Mouse (Mus musculus) WW6 (cell line): ENCODE data around the gene Fdx1.

Source experiments
- DNase-seq: peaks from one replicate; pipeline ENCODE4 v3.0.0-alpha.2; 2013; ENCODE audit warnings: low read depth, low spot score

Gene Fdx1

DNA sequence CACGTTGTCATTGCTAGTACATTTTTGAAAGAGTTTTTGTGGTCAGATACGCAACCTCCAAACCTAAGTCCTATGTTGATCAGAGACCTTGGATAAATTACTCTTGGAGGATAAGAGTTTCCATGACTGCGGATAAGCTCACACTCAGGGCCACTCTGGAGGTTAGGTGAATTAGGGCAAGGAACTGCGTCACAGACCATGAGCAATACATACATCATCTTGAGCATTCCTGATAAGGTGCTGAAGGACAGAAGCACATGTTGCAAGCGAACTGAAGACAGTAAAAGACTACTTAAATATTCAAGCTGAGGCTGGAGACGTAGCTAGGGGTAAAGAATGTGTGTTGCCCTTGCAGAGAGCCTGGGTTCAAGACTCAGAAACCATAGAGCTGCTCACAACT, 754 bp upstream of the Fdx1 start:
- no peak for DNase-seq

DNA sequence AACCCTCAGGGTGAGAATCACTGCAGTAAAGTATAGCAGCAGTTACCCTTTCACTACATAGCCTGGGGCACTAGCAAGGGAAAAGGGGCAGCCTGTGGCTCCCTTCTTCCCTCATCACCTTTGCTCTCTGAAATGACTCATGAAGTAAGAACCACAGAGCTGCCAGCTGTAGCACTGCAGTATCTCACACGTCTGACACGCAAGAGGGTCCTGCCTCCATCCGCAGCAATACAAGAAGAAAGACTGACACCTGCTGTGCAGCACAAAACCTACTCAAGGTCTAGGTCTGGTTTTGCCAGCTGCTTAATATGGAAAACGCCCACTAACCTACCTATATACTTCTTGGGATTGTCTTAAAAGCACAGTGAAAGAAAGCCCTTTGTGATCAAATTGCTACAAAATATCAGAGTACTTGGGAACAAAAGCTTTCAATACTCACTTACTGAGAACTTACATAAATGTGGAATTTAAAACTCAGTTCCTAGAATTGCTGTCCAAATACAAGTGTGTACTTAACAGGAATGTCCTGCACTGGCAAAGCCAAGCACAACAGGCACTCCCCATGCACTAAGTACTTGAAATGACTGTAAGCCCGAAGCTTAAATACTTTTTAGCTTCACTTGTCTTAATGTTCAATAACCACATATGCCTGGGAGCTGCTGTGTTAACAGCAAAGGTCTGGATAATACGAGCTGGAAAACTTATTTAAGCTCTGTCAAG, 2.0 kb downstream of the Fdx1 start:
- no peak for DNase-seq

DNA sequence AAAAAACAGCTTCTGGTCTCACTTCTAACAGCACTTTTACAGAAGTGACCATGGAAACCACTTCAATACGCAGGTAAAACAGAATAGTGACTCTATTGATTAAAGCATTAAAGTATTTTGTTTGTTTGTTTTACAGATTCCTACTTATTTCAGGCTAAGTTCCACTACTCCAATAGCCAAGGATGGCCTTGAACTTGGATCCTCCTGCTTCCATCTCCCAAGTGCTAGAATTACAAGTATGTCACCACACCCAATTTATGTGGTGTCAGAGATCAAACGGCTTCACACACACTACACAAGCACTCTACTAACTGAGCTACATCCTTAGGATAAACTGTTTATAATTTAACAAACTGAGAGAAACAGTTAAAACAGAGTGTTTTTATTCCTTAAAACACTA, 3.0 kb downstream of the Fdx1 start:
- DNase-seq, result no peak

DNA sequence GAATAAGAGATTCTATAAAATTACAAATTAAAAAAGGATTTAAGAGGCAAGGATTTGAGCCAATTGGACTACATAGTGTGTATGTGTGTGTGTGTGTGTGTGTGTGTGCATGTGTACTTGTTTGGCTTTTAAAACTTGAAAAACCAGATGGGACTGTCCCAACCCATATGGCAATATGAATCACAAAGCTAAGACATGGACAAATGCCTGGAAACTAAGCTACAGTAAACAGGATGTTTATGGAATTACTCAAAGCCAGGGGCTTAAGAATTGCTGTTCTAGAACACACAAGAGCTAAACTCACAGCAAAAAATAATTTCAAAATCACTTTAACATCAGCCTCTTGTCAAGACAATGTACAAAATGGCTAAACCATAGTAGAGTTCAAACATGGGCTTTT, 4.4 kb downstream of the Fdx1 start:
- no peak for DNase-seq

DNA sequence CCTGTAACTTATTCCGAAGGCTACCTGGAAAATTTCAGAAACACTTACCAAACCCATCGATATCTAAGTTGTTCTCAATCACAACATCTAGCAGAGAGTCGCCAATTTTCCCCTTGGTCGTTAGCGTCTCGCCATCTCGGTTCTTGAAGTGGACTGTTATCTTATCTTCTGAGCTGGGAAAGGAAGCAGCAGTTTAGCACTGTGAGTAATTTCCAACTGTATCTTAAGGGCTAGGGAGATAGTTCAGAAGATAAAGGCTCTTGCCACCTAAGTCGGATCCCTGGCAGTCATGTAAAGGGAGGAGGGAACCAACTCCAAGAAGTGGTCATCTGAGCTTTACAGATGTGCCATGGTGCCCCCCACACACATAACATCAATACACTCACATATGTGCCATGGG, 6.3 kb downstream of the Fdx1 start:
- no peak for DNase-seq

DNA sequence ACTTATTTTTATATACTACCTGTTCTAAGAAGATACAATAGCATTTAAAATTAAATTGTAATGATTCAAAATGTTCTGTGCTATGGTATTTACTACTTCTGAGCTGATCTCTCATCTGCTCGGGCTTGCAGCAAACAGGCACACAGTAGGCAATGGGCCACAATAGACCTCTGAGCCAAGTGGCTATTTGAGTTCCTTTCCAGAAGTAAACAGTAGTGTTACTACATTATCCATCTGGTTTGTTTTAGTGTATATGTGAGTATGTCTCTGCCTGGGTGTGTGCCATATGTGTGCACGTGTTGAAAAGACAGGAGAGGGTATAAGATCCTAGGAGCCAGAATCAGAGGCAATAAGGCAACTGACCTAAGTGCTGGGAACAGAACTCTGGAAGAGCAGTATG, 6.9 kb downstream of the Fdx1 start:
- no peak for DNase-seq

DNA sequence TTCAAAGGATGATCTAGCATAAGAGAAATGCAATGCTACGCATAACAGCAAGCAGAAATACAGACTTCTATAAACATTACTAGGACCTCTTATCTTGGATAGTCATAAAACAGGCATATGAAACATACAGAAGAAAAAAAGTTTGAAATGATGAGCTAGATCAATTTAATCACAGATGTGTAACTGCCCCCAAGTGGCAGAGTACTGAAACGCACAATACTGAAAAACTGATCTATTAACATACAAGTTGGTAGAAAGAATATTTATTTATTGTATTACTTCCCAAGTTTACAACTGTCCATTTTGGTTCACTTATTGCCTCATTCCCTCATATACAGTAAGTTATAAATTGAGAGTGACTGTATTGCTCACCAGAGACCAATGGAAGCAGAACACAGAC, 12.0 kb downstream of the Fdx1 start:
- no peak for DNase-seq

DNA sequence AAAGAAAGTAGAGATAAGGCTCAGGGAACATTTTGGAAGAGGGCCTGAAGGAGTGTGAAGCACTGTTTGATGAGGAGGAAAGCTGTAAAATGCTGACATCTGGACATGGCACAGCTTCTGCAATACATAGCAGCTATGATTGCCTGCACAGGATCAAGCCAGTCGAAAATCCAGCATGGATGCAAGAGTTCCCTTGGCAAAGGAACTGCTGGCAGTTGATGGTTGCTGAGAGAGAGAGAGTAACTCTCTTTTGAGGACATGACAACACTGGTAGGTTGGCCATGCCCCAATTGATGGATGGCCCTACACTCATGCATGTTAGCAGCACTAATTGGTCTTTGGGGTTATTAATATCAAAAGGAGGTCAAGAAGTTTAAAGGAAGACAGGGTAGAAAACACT, 12.7 kb downstream of the Fdx1 start:
- DNase-seq, result no peak

DNA sequence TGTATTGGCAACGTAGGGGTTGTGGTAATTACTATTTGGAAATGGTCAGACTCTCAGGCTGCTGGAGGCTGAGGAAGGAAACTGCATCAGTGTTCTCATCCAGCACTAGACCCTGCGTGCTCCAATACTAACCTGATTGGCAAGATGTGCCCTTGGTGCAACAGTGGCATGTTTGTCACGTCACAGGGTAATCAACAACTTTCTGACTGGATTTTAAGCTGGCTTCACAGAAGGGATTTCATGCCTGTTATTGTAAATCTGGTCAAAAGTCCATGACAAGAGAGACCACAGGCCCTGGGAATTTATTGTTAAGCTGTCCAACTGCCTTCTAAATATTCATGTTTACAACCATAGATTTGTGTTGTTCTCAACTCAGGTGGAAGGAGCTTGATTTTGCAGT, 13.1 kb downstream of the Fdx1 start:
- no peak for DNase-seq

DNA sequence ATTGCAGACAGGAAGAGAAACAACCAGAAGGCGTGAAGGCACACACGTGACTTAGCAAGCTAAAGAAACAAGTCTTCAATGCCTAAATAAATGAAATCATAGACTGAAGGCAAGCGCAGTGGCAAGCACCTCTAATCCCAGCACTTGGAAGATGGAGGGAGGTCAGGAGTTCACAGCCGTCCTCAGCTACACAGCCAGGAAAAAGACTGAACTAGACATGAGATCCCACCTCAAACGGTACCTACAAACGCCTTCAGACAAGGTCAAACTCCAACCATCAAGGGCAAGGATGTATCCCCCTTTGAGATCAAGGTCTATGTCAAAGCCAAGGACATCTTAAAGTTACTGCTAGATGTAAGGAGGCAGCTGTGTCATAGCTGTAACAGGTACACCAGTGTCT, 19.4 kb downstream of the Fdx1 start:
- no peak for DNase-seq

DNA sequence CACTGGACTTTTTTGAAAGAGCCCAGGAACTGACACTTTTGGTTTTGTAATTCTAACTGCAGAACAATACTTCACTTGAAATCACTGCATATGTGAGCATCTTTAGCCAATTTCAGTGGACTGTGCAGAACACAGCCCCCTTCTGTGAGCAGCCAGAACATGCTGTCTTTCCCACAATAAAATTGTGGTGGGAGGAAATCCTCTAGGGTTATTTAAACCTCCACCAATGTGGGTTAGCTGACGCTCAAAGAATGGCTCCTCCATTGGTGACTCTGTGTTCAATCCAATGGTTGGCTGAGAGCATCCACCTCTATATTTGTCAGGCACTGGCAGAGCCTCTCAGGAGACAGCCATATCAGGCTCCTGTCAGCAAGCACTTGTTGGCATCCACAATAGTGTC, 28.7 kb downstream of the Fdx1 start:
- DNase-seq, result no peak

DNA sequence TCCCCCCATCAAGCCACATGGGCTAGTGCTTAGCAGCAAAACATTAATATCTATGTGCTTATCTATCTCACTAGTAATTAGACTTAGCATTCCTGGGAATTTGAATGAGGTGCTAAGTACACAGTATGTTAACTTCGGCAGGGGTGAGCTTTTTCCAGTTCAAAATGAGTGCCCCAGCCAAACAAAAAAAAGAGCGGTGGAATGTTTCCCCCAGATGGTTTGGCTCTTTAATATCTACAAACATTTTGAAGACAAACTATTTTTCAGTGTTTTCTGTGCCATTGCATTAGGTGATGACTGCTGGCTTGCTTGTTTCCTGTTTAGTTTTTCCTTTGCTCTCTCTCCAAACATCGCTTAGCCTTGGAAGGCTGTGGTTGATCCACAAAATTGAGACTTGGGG, 31.4 kb downstream of the Fdx1 start:
- DNase-seq, result no peak

DNA sequence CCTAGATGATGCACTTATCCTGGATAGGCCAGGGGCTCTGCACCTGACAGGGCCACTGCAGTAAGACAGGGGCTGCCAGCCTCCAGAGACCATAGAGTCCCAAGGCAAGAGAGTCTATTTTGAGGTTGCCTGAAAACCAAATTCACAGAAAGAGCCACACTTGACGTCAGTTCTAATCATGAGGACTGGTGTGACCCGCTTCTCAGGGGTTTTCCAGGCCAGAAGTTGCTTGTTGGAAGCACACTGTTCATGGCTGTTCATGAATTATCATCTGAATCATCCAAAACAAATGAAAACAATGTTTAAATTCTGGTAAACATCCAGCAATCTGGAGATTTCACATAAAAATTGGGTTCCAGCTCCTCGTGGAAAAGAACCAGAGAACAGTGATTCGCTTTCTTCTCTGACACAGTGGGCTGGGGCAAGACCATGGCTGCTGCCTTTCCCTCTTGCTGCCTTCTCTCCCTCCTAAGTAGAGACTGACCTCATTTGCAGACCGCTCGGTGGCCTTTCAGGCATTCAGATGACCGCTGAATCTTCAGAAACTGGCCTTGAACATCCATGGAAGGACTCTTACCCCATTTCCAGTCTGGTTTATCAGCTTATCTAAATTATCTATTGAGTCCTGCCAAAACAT, 32.2 kb downstream of the Fdx1 start:
- DNase-seq, result no peak

DNA sequence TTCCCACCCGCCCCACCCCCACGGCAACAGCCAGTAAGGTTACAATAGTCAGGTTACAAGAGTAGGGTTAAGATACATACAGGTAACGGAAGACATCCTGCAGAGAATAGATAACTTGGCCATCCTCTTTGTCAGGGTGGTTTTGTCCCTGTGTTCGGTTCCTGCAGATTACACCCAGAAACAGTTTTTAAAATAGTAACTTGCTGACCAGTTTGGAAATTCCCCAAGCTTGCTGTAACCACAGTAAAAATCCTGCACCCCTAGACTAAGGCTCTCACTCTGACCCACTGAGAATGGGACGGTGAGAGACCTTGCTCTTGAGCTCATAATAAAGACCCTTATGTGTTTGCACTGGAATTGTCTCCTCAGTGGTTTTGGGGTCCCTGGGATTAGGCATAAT, 33.4 kb downstream of the Fdx1 start:
- DNase-seq, result no peak

DNA sequence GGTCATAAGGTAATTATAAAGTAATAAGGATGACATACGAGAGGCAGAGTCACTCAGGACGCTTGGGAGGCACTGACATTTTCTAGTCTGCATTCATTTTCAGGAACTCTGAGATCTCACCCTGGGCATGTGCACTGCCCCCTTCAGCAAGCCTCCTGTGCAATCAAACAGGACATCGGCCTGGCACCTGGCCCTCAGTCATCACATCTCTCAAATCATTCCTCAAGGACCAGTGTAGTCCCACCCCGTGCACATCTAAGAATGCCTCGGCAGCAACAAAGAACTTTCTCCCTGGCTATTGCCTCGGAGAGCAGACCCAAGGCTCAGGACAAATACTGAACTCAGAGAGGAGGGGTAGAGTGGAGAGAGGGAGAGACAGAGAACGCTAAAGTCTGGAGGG, 34.7 kb downstream of the Fdx1 start:
- DNase-seq, result no peak

DNA sequence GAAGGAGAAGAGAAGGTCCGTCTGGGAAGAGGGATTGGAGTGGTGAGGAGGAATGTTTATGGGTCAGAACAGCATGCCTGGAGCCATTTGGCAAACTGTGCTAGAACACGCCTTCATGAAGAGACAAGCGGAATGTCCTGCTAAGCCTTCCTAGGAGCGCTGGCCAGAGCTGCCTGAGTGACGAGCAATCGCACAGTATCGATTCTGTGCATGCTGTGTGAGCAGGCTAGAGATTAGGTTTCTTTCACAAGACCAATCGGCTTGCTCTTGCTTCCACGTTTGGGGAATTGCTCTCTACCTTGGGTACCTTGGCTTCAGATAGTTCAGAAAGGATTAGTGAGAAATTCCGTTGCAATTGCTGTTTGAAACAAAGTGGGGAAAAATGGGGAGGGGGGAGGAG, 35.2 kb downstream of the Fdx1 start:
- no peak for DNase-seq

DNA sequence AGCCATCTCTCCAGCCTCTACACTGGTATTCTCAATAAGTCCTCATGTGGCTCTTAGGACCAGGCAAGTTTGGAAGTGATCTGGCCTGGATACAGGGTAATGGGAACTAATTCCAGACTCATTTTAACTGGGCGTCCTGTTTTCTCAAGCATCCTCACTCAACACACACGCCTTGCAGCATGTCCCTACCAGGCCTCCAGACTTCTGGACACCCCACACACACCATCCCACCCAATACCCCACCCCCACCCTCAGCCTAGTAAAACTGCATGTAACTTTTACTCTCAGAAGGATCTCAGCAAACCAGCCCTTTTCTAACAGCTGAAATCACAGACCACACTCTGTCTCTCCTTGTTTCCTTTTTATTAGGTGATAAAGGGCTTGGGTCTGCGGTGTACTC, 35.7 kb downstream of the Fdx1 start:
- DNase-seq, result no peak

DNA sequence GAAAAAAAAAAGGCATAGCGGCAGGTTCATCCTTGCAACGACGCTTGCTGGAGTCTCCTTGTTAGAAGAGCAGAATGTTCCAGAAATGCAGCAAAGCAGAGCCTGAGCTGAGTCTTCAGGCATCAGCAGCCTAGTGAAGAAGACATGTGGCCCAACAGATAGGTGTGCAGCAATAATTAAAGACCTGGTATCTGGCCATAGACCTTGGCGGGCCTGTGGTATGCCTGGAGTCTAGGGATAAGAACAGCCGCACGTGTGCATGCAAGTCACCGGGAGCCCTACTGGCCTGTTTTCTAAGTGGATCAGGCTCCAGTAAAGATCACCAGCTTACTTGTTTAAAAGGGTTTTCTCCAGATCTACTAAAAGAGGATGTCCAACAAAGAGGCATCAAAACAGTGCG, 36.7 kb downstream of the Fdx1 start:
- DNase-seq, result no peak

DNA sequence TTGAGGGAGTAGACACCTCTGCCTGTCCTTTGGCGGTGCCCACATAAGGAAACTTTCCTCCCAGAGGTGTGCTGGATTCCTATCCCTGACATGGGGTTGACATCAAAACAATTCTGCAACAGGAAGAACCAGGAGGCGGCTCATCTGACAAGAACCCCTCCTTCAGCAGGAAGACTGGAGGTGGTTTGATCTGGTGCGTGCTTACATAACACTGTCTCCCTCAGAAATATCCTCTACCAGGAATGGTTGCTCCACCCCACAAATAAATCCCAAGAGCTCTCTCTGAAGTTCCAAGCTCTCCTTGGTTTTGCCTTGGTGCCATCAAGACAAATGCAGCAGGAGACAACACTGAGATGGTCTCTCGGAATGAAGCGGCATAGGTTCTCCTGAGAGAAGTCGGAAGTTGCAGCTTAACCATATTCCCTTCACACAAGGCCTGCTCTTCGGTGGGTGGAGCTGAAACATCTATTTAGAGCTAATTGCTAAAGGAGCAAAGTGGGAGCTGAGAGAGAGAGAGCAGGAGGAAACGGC, 38.7 kb downstream of the Fdx1 start:
- no peak for DNase-seq

DNA sequence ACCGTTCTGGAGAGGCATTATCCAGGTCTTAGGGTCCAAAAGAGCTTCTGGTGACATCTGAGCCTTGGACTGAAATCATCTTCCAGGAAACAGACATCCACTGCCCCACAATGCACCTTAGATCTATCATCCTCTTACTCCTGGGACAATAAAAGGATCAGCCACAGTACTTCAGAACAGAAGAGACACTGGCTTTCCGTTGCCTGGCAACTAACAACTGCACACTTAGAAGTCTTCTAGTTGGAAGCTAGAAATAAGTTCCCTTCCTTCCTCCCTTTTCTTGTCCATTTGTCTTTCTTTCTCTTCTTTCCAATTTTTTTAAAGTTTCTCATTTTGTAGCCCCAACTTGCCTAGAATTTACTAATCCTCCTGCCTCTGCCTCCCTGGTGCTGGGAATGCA, 40.6 kb downstream of the Fdx1 start:
- DNase-seq, result no peak

DNA sequence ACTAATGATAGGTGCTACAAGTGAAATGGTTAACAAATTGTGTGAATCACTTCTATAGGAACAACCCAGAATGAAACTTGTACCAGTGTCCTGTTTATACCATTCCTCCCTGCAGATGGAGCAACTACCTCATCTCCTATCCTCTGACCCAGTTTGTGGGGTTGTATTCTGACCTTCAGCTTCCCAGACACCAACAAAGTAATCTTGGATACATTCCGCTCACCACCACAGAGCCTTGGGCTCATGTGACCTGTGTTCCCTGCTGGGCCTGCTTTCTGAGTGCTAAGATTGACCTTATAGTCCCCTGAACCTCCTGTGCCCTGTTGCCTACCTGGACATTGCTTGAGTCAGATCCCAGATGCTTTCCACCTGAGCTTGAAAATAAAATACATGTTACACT, 47.8 kb downstream of the Fdx1 start:
- no peak for DNase-seq

DNA sequence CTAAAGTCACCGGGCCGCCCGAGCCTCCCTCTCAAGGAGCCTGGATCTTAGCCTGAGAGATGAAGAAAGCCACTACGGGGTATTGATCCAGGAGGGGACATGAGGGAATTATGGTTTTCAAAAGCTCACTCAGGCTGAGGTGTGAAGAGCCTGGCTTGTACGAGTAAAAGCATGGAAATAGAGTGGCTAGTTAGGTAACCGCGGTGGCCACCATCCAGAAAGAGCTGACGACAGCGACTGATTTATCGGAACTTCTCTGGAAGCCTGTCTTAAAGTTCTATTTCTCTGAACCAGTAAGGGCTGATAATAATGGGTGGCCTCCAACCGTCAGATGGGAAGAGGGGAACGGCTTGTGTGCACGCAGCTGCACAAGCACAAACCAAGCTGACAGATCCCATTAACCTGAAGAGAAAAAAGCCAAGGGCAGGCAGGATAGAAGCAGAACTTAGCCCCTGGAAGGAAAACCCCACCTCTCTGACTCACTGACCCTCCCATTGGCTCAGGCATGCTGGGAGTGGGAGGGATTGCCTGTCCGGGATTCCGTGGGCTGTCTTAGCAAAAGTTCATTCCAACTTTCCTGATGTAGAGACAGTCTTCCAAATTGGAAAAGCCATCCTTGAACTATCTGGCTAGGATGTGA, 48.8 kb downstream of the Fdx1 start:
- no peak for DNase-seq

DNA sequence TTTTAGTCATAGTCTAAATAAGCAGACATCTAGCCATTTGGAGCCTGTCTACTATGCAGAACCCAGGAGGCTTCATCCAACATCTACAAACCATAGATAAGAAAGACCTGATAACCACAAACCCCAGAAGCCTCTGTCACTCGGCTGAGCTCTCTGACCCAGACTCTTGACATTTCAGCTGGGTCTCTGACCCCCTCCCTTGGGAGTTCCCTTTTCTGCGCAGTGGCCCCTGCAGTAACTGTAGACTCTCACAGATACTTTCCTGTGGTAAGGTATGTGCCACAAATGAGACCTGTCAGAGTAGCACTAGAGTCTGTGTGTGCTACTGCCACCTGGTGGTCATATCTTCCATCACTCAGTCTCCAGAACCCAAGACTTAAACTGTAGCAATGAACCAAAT, 54.5 kb downstream of the Fdx1 start:
- peak; percentile 24 for DNase-seq
